Mouse (Mus musculus) C2C12 (cell line): Measurements from ENCODE around the gene Clstn3. TPM values are rescaled to one million over a fixed set of nuclear protein-coding genes. Genes with fewer than 3 reads are reported as not detected.

Experiments used
- H3K27me3 ChIP-seq: one replicate; pipeline ENCODE4 v1.6.1; 2011; ENCODE audit not compliant: control insufficient read depth, insufficient read depth, insufficient read length
- H3K36me3 ChIP-seq: one replicate; pipeline ENCODE4 v1.6.1; 2011; ENCODE audit not compliant: control insufficient read depth, insufficient read depth
- H3K4me3 ChIP-seq: one replicate; pipeline ENCODE4 v1.5.1; 2011; ENCODE audit warnings: mild to moderate bottlenecking, control low read depth; ENCODE audit not compliant: poor library complexity, insufficient read depth, severe bottlenecking
- H3K79me2 ChIP-seq: one replicate; pipeline ENCODE4 v1.6.1; 2011; ENCODE audit not compliant: control insufficient read depth, insufficient read depth
- H3K79me3 ChIP-seq: one replicate; pipeline ENCODE4 v1.6.1; 2011; ENCODE audit warnings: low read depth, control low read depth
- H3ac ChIP-seq: one replicate; pipeline ENCODE3; 2011; ENCODE audit warnings: low read depth; ENCODE audit not compliant: control insufficient read depth, insufficient read length
- CEBPB ChIP-seq: IDR thresholded peaks from one replicate; pipeline ENCODE4 v1.6.1; 2011; ENCODE audit warnings: low read depth, mild to moderate bottlenecking, control low read depth, moderate library complexity
- CTCF ChIP-seq: IDR thresholded peaks from one replicate; pipeline ENCODE4 v1.5.1; 2011; ENCODE audit not compliant: control insufficient read depth, insufficient read depth, insufficient read length
- FOSL1 ChIP-seq: IDR thresholded peaks from one replicate; pipeline ENCODE4 v1.8.0; 2011; ENCODE audit warnings: mild to moderate bottlenecking, low read length; ENCODE audit not compliant: poor library complexity, insufficient read depth, severe bottlenecking
- MAX ChIP-seq: IDR thresholded peaks from one replicate; pipeline ENCODE4 v1.6.1; 2011; ENCODE audit warnings: mild to moderate bottlenecking, control low read depth
- MYOD1 ChIP-seq: IDR thresholded peaks from one replicate; pipeline ENCODE4 v1.6.1; 2011; ENCODE audit warnings: low read depth; ENCODE audit not compliant: control insufficient read depth, insufficient read length
- MYOG ChIP-seq: IDR thresholded peaks from one replicate; pipeline ENCODE4 v1.6.1; 2011; ENCODE audit not compliant: control insufficient read depth, insufficient read length; ENCODE audit errors: extremely low read depth
- USF1 ChIP-seq: IDR thresholded peaks from one replicate; pipeline ENCODE4 v1.6.1; 2011; ENCODE audit warnings: low read depth, mild to moderate bottlenecking, control low read depth, moderate library complexity
- polyA plus RNA-seq: library from polyadenylated mRNA; unstranded; fragments of >200 nt; fragmentation: generic; extraction: Trizol; gene quantifications from one replicate; pipeline ENCODE4 v1.2.1, GENCODE M21; 2012; ENCODE audit warnings: missing spikeins

The Clstn3 gene
- polyA plus RNA-seq, 1 experiment: 1.8 TPM

DNA sequence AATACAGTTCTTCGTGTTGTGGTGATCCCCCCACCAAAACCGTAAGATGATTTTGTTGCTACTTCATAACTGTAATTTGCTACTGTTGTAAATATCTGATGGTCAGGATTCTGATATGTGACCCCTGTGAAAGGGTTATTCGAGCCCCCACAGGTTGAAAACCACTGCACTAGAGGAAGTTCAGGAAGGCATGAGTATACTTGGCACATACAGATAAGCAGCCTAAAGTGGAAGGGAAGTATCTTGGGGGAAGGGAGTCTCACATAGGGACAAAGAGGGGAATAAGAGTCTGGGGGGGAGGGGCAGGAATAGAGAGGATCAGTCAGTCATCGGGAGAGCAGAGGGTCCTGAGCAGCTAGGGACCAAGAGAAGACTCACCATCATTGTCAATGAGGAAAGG, 5.2 kb downstream of the Clstn3 start:
- Histone ChIP-seq H3K79me3 (no peaks in the 10 kb centered on the region), H3K27me3 (peaks cover 27% of the 10 kb centered on the region), H3ac (no peak overlapping the region), H3K4me3 (no peak overlapping the region), H3K79me2 (no peaks in the 10 kb centered on the region), H3K36me3 (no peaks in the 10 kb centered on the region)
- TF ChIP-seq CEBPB: no peak
- no peak for TF ChIP-seq FOSL1
- no peak for TF ChIP-seq CTCF
- TF ChIP-seq USF1: no peak
- TF ChIP-seq MYOG: no peak
- TF ChIP-seq MYOD1: no peak
- no peak for TF ChIP-seq MAX

DNA sequence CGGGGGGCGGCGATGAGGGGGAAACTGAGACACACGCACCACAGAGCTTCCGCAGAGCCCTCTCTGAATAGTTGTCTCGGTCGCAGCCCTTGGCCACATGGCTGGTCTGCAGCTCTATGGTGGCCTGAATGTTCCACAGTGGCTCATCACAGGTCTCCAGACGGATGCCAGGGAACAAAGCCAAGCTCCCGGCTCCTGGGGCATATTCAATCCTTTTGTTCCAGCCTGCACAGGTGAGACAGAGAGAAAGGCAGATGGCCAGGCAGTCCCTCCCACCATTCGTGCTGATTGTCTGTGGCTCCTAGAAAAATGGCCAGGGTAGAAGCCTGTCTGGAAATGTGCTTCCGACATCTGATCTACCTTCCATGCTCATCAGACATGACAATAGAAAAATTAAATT, 6.1 kb downstream of the Clstn3 start:
- Histone ChIP-seq H3K79me3 (no peaks in the 10 kb centered on the region), H3K36me3 (no peaks in the 10 kb centered on the region), H3K79me2 (no peaks in the 10 kb centered on the region), H3K27me3 (peaks cover 24% of the 10 kb centered on the region), H3ac (no peak overlapping the region), H3K4me3 (no peak overlapping the region)
- TF ChIP-seq CEBPB: no peak
- TF ChIP-seq FOSL1: no peak
- no peak for TF ChIP-seq CTCF
- no peak for TF ChIP-seq MYOG

DNA sequence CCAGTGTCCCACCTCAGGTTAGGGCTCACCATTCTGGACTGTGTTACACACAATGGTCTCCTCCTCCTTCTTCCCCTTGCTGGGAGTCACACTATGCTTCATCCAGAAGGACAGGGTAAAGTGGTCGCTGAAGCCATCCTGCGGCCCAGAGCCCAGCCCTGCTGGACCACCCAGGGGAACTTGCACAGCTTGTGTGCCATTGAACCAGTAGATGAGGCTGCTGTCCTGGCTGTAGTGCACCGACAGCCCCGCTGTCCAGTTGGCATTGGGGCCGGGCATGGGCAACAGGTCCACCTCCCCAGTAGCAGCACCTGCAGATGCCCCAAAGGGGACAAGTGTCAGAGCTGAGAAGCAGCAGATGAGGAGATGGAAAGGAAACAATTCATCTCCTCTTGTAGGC, 6.8 kb downstream of the Clstn3 start:
- Histone ChIP-seq H3K79me3 (no peaks in the 10 kb centered on the region), H3K4me3 (no peak overlapping the region), H3K27me3 (peaks cover 17% of the 10 kb centered on the region), H3ac (no peak overlapping the region), H3K36me3 (no peaks in the 10 kb centered on the region), H3K79me2 (no peaks in the 10 kb centered on the region)
- TF ChIP-seq CEBPB (no peak), MYOD1 (no peak), MYOG (no peak), FOSL1 (no peak), MAX (no peak), USF1 (no peak), CTCF (no peak)

DNA sequence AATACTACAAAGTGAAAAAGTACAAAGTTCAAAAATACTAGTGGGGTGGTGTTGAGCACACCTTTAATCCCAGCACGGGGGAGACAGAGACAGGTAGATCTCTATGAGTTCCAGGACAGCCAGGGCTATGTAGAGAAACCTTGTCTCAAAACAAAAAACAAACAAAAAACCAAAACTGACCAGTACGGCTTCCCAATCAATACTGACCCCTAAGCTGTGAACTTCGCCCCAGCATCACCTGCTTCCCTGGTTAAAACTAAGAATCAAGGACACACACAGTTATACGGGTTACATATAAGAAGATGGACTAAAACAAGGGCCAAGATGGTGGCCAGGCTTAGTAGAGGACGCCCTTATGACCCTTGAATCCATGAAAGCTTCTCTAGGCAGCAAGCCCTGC, 8.4 kb downstream of the Clstn3 start:
- no peak for TF ChIP-seq CEBPB
- no peak for TF ChIP-seq FOSL1
- no peak for TF ChIP-seq CTCF
- no peak for TF ChIP-seq MYOG
- TF ChIP-seq MYOD1: no peak
- TF ChIP-seq MAX: no peak
- no peak for TF ChIP-seq USF1
- peaks cover 8% of the 10 kb centered on the region for H3K27me3 ChIP-seq
- no peaks in the 10 kb centered on the region for H3K79me3 ChIP-seq
- H3K36me3 ChIP-seq: no peaks in the 10 kb centered on the region
- H3K4me3 ChIP-seq: no peak overlapping the region
- H3ac ChIP-seq: no peak overlapping the region
- H3K79me2 ChIP-seq: no peaks in the 10 kb centered on the region

DNA sequence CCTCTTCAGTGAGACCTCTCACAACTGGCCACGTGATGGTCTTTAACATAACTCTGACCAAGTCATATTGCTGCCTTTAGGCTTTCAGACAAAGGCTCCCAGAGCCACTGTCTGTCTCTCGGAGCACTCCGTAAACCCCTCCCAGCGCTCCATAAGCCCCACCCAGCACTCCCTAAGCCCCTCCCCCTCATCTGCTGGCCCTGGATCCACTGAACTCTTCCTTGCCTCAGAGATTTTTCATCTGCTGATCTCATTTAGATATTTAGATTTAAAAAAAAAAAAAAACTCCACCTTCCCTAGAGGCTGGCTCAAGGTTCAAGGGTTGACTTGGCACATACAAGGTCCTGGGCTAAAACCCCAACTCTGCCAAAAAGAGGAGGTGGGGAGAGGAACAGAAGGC, 10.8 kb downstream of the Clstn3 start:
- Histone ChIP-seq H3ac (no peak overlapping the region), H3K79me2 (no peaks in the 10 kb centered on the region), H3K4me3 (no peak overlapping the region), H3K79me3 (no peaks in the 10 kb centered on the region), H3K27me3 (peaks cover 3% of the 10 kb centered on the region), H3K36me3 (no peaks in the 10 kb centered on the region)
- no peak for TF ChIP-seq CEBPB
- TF ChIP-seq CTCF: no peak
- no peak for TF ChIP-seq FOSL1
- TF ChIP-seq MYOD1: no peak
- TF ChIP-seq MAX: no peak
- TF ChIP-seq MYOG: no peak
- TF ChIP-seq USF1: no peak

DNA sequence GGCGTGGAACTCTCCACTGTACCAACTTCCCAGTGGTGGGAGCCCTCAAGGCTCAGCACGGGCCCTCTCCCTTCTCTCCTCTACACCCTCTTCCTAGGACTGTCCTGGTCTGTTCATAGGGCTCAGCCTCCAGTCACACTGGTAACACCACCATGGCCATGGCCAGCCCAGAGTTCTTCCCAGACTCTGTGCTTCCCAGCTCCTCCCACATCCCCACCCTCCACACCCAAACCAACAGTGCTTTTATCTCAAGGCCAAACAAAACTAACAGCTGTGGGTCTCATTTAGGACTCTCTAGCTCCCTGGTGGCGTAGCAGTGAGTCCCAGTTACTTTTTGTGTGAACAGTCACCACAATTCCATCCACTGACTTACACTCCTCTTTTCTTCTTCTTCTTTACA, 12.6 kb downstream of the Clstn3 start:
- Histone ChIP-seq H3K4me3 (no peak overlapping the region), H3K27me3 (no peaks in the 10 kb centered on the region), H3K79me2 (no peaks in the 10 kb centered on the region), H3K36me3 (no peaks in the 10 kb centered on the region), H3ac (no peak overlapping the region), H3K79me3 (no peaks in the 10 kb centered on the region)
- TF ChIP-seq CTCF (no peak), USF1 (no peak), MAX (no peak), MYOD1 (no peak), FOSL1 (no peak), CEBPB (no peak)
